In the genomic region with DNA sequence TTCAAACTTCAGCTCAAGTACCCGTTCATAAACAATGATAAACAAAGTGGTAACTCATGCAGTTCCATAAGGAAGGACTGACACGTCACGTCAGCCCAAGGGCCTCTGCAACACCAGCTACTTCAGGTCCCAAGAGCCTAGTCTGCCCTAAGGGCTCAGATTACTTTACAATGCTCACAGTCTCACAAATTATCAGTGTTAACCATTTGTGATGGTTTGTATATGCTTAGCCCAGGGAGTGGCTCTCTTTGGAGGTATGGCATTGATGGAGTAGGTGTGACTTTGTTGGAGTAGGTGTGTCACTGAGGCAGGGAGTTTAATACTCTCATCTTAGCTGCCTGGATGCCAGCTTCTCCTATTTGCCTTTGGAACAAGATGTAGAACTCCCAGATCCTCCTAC, we compare ENCODE assay signal across 27 mouse cellular contexts. TPM values are rescaled to one million over a fixed set of nuclear protein-coding genes. Genes with fewer than 3 reads are reported as not detected.
DNase-seq lines count a peak whose midpoint lies in the region; ATAC-seq and TF ChIP-seq lines count a peak whose summit lies in the region.
"Had no signal": no experiment of that assay in that cellular context is flagged by ENCODE, and none has a peak within 500 bp of the region (broad histone marks: within the 10 kb centered on the region; RNA-seq: fewer than 3 reads in every experiment).

No protein-coding gene starts in this region.

- H3K9me3 ChIP-seq in liver, embryonic 12.5 days (replicated peaks), result no peaks in the 10 kb centered on the region
- no peaks in the 10 kb centered on the region for H3K9me3 ChIP-seq in liver, postnatal 0 days (ENCODE audit: low read length)
- H3K9me3 ChIP-seq in intestine, postnatal 0 days (ENCODE audit: control insufficient read depth), result no peaks in the 10 kb centered on the region
- no peaks in the 10 kb centered on the region for H3K9me3 ChIP-seq in stomach, postnatal 0 days (ENCODE audit: control insufficient read depth, low read length)
- no peaks in the 10 kb centered on the region for H3K9me3 ChIP-seq in heart, embryonic 10.5 days
- H3K9me3 ChIP-seq: limb, embryonic 10.5 days; limb, embryonic 15.5 days; lung, embryonic 15.5 days; neural tube, embryonic 15.5 days had no signal

- ATAC-seq in liver, embryonic 12.5 days, result peak; percentile 64
- ATAC-seq in liver, postnatal 0 days, result no peak
- peak; percentile 63 for ATAC-seq in intestine, postnatal 0 days
- ATAC-seq in megakaryocyte progenitor cell, adult 5-6 weeks (replicated peaks; ENCODE audit: poor library complexity), result peak; percentile 18; the same call in 1 of the 2 replicates
- ATAC-seq in stomach, postnatal 0 days (ENCODE audit: low FRiP score, low TSS enrichment), result peak; percentile 21; the same call in 1 of the 2 replicates
- ATAC-seq: CD4-positive, CD25-positive, alpha-beta regulatory T cell, adult 4 months; forebrain, embryonic 14.5 days had no signal

- H3K9ac ChIP-seq in liver, embryonic 12.5 days, result no peak overlapping the region
- H3K9ac ChIP-seq in liver, postnatal 0 days (replicated peaks), result no peak overlapping the region
- no peak overlapping the region for H3K9ac ChIP-seq in intestine, postnatal 0 days (ENCODE audit: low read depth, low read length)
- H3K9ac ChIP-seq in stomach, postnatal 0 days (ENCODE audit: low read length), result no peak overlapping the region
- H3K9ac ChIP-seq: embryonic facial prominence, embryonic 12.5 days; hindbrain, embryonic 14.5 days; limb, embryonic 15.5 days; lung, embryonic 15.5 days; neural tube, embryonic 15.5 days had no signal

- 30% methylated on average over 3 of the region's 3 CpGs for WGBS in liver, embryonic 12.5 days (ENCODE audit: insufficient replicate concordance)
- WGBS in liver, postnatal 0 days (ENCODE audit: insufficient replicate concordance), result 61% methylated on average over 3 of the region's 3 CpGs
- 33% methylated on average over 3 of the region's 3 CpGs for WGBS in intestine, postnatal 0 days
- 38% methylated on average over 3 of the region's 3 CpGs for WGBS in stomach, postnatal 0 days
- WGBS in heart, embryonic 10.5 days, result 39% methylated on average over 3 of the region's 3 CpGs

- peak overlapping the region; percentile 57; the same call in 1 of the 2 replicates for H3K27ac ChIP-seq in liver, embryonic 12.5 days
- H3K27ac ChIP-seq in liver, postnatal 0 days (ENCODE audit: low read depth), result no peak overlapping the region
- peak overlapping the region; percentile 78 for H3K27ac ChIP-seq in intestine, postnatal 0 days (ENCODE audit: low read depth, low read length)
- H3K27ac ChIP-seq in stomach, postnatal 0 days (replicated peaks), result no peak overlapping the region
- H3K27ac ChIP-seq in heart, embryonic 10.5 days, result no peak overlapping the region
- H3K27ac ChIP-seq: embryonic facial prominence, embryonic 12.5 days; hindbrain, embryonic 14.5 days; layer of hippocampus, adult 2 months; limb, embryonic 15.5 days; lung, embryonic 15.5 days; neural tube, embryonic 15.5 days had no signal

- peak overlapping the region; percentile 24; the same call in 1 of the 2 replicates for H3K4me2 ChIP-seq in liver, embryonic 12.5 days
- no peak overlapping the region for H3K4me2 ChIP-seq in liver, postnatal 0 days (ENCODE audit: low read depth, low read length)
- H3K4me2 ChIP-seq in intestine, postnatal 0 days (replicated peaks; ENCODE audit: low read depth), result no peak overlapping the region
- no peak overlapping the region for H3K4me2 ChIP-seq in stomach, postnatal 0 days (replicated peaks; ENCODE audit: low read depth)
- H3K4me2 ChIP-seq: embryonic facial prominence, embryonic 12.5 days; heart, embryonic 11.5 days; hindbrain, embryonic 14.5 days; limb, embryonic 15.5 days; lung, embryonic 15.5 days; neural tube, embryonic 15.5 days had no signal

- TF ChIP-seq EP300 in liver, postnatal 0 days (IDR thresholded peaks at IDR 0.05; ENCODE audit: low read depth), result no peak
- no peak for TF ChIP-seq EP300 in stomach, postnatal 0 days (optimal IDR thresholded peaks at IDR 0.05)

- no peak for TF ChIP-seq CTCF in liver, postnatal 0 days (IDR thresholded peaks at IDR 0.05; ENCODE audit: low read depth)
- TF ChIP-seq CTCF in intestine, postnatal 0 days (IDR thresholded peaks at IDR 0.05; ENCODE audit: low read depth), result no peak
- no peak for TF ChIP-seq CTCF in stomach, postnatal 0 days (IDR thresholded peaks at IDR 0.05; ENCODE audit: low read depth)

- H3K36me3 ChIP-seq in liver, embryonic 12.5 days, result no peaks in the 10 kb centered on the region
- no peaks in the 10 kb centered on the region for H3K36me3 ChIP-seq in liver, postnatal 0 days (replicated peaks; ENCODE audit: insufficient read depth, low read length)
- H3K36me3 ChIP-seq in intestine, postnatal 0 days (ENCODE audit: control insufficient read depth, insufficient read depth), result 0 out of 2 replicates have a peak, but pooled peaks cover 3% of the 10 kb centered on the region
- H3K36me3 ChIP-seq in stomach, postnatal 0 days (ENCODE audit: control insufficient read depth, insufficient read depth, low read length), result no peaks in the 10 kb centered on the region
- peaks cover 7% of the 10 kb centered on the region; the same call in 1 of the 2 replicates for H3K36me3 ChIP-seq in heart, embryonic 10.5 days
- H3K36me3 ChIP-seq: embryonic facial prominence, embryonic 12.5 days; lung, embryonic 15.5 days; neural tube, embryonic 15.5 days had no signal

- peaks cover 71% of the 10 kb centered on the region for H3K4me1 ChIP-seq in liver, embryonic 12.5 days
- H3K4me1 ChIP-seq in liver, postnatal 0 days (ENCODE audit: insufficient read depth), result peaks cover 15% of the 10 kb centered on the region
- peaks cover 8% of the 10 kb centered on the region for H3K4me1 ChIP-seq in intestine, postnatal 0 days (replicated peaks; ENCODE audit: control insufficient read depth, insufficient read depth, low read length)
- no peaks in the 10 kb centered on the region for H3K4me1 ChIP-seq in stomach, postnatal 0 days (replicated peaks; ENCODE audit: control insufficient read depth, insufficient read depth)
- peaks cover 46% of the 10 kb centered on the region for H3K4me1 ChIP-seq in heart, embryonic 10.5 days
- H3K4me1 ChIP-seq: neural tube, embryonic 15.5 days had no signal

- DNase-seq in liver, postnatal 0 days, result no peak
- DNase-seq in stomach, postnatal 0 days (ENCODE audit: low spot score), result no peak
- no peak for DNase-seq in left cerebral cortex, adult 8-10 months (ENCODE audit: low spot score in 2 of 2)
- no peak for DNase-seq in retina, postnatal 1 day
- no peak for DNase-seq in heart, embryonic 10.5 days (ENCODE audit: low spot score)
- DNase-seq: adrenal gland, postnatal 36 days; cerebellum, adult 8-10 months; embryo, embryonic 11 days; gastrocnemius, postnatal 25 days; heart, adult 11 months; kidney, adult 2 months; kidney, postnatal 36 days; midbrain, embryonic 14.5 days; right cerebral cortex, postnatal 25 days had no signal

- H3K4me3 ChIP-seq in liver, embryonic 12.5 days, result no peak overlapping the region
- H3K4me3 ChIP-seq in liver, postnatal 0 days (ENCODE audit: low read depth, low read length), result no peak overlapping the region
- H3K4me3 ChIP-seq in intestine, postnatal 0 days (ENCODE audit: low read depth, low read length), result no peak overlapping the region
- no peak overlapping the region for H3K4me3 ChIP-seq in stomach, postnatal 0 days (ENCODE audit: low read depth, low read length)
- H3K4me3 ChIP-seq in heart, embryonic 10.5 days, result no peak overlapping the region
- H3K4me3 ChIP-seq: embryonic facial prominence, embryonic 12.5 days; layer of hippocampus, adult 2 months; limb, embryonic 10.5 days; limb, embryonic 15.5 days; lung, embryonic 15.5 days; neural tube, embryonic 15.5 days had no signal

- H3K27me3 ChIP-seq in liver, embryonic 12.5 days (replicated peaks), result no peaks in the 10 kb centered on the region
- no peaks in the 10 kb centered on the region for H3K27me3 ChIP-seq in liver, postnatal 0 days (ENCODE audit: insufficient read depth, low read length)
- no peaks in the 10 kb centered on the region for H3K27me3 ChIP-seq in intestine, postnatal 0 days (replicated peaks; ENCODE audit: control insufficient read depth, insufficient read depth, low read length)
- no peaks in the 10 kb centered on the region for H3K27me3 ChIP-seq in stomach, postnatal 0 days (ENCODE audit: control insufficient read depth, insufficient read depth, low read length)
- H3K27me3 ChIP-seq in heart, embryonic 10.5 days (ENCODE audit: insufficient read depth, poor library complexity, severe bottlenecking), result no peaks in the 10 kb centered on the region
- H3K27me3 ChIP-seq: embryonic facial prominence, embryonic 12.5 days; limb, embryonic 15.5 days; lung, embryonic 15.5 days; neural tube, embryonic 15.5 days had no signal

RNA-seq across cellular contexts. Expression of gene Wipf1, which starts 32.0 kb away (rescaled TPM):
- polyA plus RNA-seq in liver, embryonic 12.5 days (2016; fragmentation: Nextera tagmentation; extraction: Ambion mirVana), result 5.7 and 6.1 TPM in 2 replicates
- polyA plus RNA-seq in liver, postnatal 0 days (2015; fragmentation: Nextera tagmentation; extraction: Ambion mirVana), result 4.3 TPM in 2 replicates
- 9.9 and 10.3 TPM in 2 replicates for polyA plus RNA-seq in intestine, postnatal 0 days (2015; fragmentation: Nextera tagmentation; extraction: Ambion mirVana)
- total RNA-seq in megakaryocyte progenitor cell, adult 5-6 weeks (2015), result 33.6 and 39.1 TPM in 2 replicates
- total RNA-seq in megakaryocyte progenitor cell, adult 5-6 weeks (2017), result 12.7 and 13.7 TPM in 2 replicates
- polyA plus RNA-seq in stomach, postnatal 0 days (2015; fragmentation: Nextera tagmentation; extraction: Ambion mirVana), result 3.1 and 3.3 TPM in 2 replicates
- 10 to 100 TPM in 2 of 4 experiments, 1 to 10 TPM in 2; 9.3 to 16.6 (median 12.8) TPM for total RNA-seq in left cerebral cortex, adult 8-10 months (2022)
- 6.8 and 7.8 TPM in 2 replicates for polyA plus RNA-seq in heart, embryonic 10.5 days (2016; fragmentation: Nextera tagmentation; extraction: Ambion mirVana)

Comparison
In these comparisons a context has a peak if more than half of its experiments do, and no peak if none do; other contexts are left out.
1. H3K27ac ChIP-seq: peak in liver, embryonic 12.5 days (single experiment) and intestine, postnatal 0 days (single experiment); none in liver, postnatal 0 days (single experiment), stomach, postnatal 0 days (single experiment) and heart, embryonic 10.5 days (single experiment).